Mouse (Mus musculus): ENCODE measurements at regions not wholly inside any gene's neighbourhood (a gene's known extent, or its start where the extent isn't known, plus 50 kb on each side); places are given as distances from the start of the nearest gene placed in this dataset.

GRCm38 (mm10) chr8:116384418-116385089 is 120.2 kb upstream of the Dynlrb2 start:
- no peaks in the 10 kb centered on the region for H3K27me3 ChIP-seq (replicated peaks; ENCODE audit: control insufficient read depth, insufficient read depth, low read length)
- H3K4me1 ChIP-seq (ENCODE audit: control insufficient read depth, insufficient read depth, low read length), result peaks cover 8% of the 10 kb centered on the region
- H3K9me3 ChIP-seq (ENCODE audit: control insufficient read depth, low read length), result 0 out of 2 replicates have a peak, but pooled peaks cover 4% of the 10 kb centered on the region
- H3K27ac ChIP-seq (replicated peaks; ENCODE audit: low read depth, low read length), result no peak overlapping the region
- ATAC-seq (ENCODE audit: low read depth) (no peak), DNase-seq (ENCODE audit: low spot score) (no peak)
- no peak overlapping the region for H3K4me2 ChIP-seq (ENCODE audit: low read depth, low read length)
- no peak overlapping the region for H3K4me3 ChIP-seq (ENCODE audit: low read depth, low read length)
- 74% methylated on average over 15 of the region's 15 CpGs for WGBS
- H3K36me3 ChIP-seq (ENCODE audit: control insufficient read depth, insufficient read depth, low read length), result no peaks in the 10 kb centered on the region
- no peak overlapping the region for H3K9ac ChIP-seq (ENCODE audit: low read depth, low read length)

GRCm38 (mm10) chr8:116383495-116384417 is 121.0 kb upstream of the Dynlrb2 start:
- 50% methylated on average over 13 of the region's 14 CpGs for WGBS
- H3K4me1 ChIP-seq (ENCODE audit: control insufficient read depth, insufficient read depth, low read length), result peaks cover 10% of the 10 kb centered on the region
- no peaks in the 10 kb centered on the region for H3K27me3 ChIP-seq (replicated peaks; ENCODE audit: control insufficient read depth, insufficient read depth, low read length)
- no peak overlapping the region for H3K27ac ChIP-seq (replicated peaks; ENCODE audit: low read depth, low read length)
- no peak overlapping the region for H3K4me3 ChIP-seq (ENCODE audit: low read depth, low read length)
- ATAC-seq (ENCODE audit: low read depth), result 0 out of 2 replicates have a peak, but pooled peaks have one; percentile 55
- H3K9me3 ChIP-seq (ENCODE audit: control insufficient read depth, low read length), result 0 out of 2 replicates have a peak, but pooled peaks cover 4% of the 10 kb centered on the region
- peak; percentile 50 for DNase-seq (ENCODE audit: low spot score)
- no peak overlapping the region for H3K9ac ChIP-seq (ENCODE audit: low read depth, low read length)
- H3K4me2 ChIP-seq (ENCODE audit: low read depth, low read length), result no peak overlapping the region
- H3K36me3 ChIP-seq (ENCODE audit: control insufficient read depth, insufficient read depth, low read length), result no peaks in the 10 kb centered on the region

DNA sequence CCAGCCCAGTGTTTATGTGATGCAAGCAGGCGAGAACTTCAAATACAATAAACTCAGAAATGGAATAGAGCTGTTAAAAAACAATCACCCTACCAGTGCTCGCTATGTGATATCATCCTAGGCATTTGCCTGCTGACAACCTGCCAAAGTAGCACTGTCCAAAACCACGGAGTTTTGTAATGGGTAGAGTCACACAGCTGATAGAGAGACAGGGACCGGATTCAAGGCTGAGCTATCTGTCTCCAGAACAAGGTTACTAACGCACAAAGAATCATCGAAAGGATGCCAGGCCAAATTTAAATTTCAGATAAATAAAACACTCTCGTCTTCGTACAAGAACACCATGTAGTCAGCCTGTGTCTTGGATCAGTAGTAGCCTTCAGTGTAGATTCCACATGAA is 121.7 kb upstream of the Dynlrb2 start:
- H3K9me3 ChIP-seq (ENCODE audit: control insufficient read depth, low read length), result 0 out of 2 replicates have a peak, but pooled peaks cover 4% of the 10 kb centered on the region
- H3K36me3 ChIP-seq (ENCODE audit: control insufficient read depth, insufficient read depth, low read length), result no peaks in the 10 kb centered on the region
- DNase-seq (ENCODE audit: low spot score) (no peak), ATAC-seq (ENCODE audit: low read depth) (no peak)
- no peak overlapping the region for H3K4me2 ChIP-seq (ENCODE audit: low read depth, low read length)
- H3K9ac ChIP-seq (ENCODE audit: low read depth, low read length), result no peak overlapping the region
- H3K27ac ChIP-seq (replicated peaks; ENCODE audit: low read depth, low read length), result no peak overlapping the region
- peaks cover 10% of the 10 kb centered on the region for H3K4me1 ChIP-seq (ENCODE audit: control insufficient read depth, insufficient read depth, low read length)
- no peak overlapping the region for H3K4me3 ChIP-seq (ENCODE audit: low read depth, low read length)
- WGBS, result 72% methylated on average over 8 of the region's 8 CpGs
- H3K27me3 ChIP-seq (replicated peaks; ENCODE audit: control insufficient read depth, insufficient read depth, low read length), result no peaks in the 10 kb centered on the region

DNA sequence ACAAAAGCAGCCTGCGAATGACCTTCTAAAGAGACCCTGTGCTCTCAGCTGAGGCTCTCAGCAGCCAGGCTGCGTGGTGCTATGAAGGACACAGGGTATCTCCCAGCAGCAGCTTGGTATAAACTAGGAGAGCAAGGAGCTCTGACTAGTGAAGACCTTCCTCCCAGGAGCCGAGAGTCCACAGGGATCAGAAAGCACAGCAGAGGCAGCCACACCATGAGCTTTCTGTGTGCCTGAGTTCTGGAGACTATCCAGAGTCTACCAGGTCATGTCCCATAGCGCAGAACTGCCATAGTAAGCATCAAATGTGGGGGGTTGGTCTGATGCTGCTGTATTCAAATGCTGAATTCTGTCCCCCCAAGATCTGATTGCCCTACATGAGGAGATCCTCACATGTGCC is 124.2 kb upstream of the Dynlrb2 start:
- DNase-seq (ENCODE audit: low spot score) (no peak), ATAC-seq (ENCODE audit: low read depth) (no peak)
- H3K4me2 ChIP-seq (ENCODE audit: low read depth, low read length), result no peak overlapping the region
- peaks cover 10% of the 10 kb centered on the region for H3K4me1 ChIP-seq (ENCODE audit: control insufficient read depth, insufficient read depth, low read length)
- H3K36me3 ChIP-seq (ENCODE audit: control insufficient read depth, insufficient read depth, low read length), result no peaks in the 10 kb centered on the region
- H3K27me3 ChIP-seq (replicated peaks; ENCODE audit: control insufficient read depth, insufficient read depth, low read length), result no peaks in the 10 kb centered on the region
- H3K27ac ChIP-seq (replicated peaks; ENCODE audit: low read depth, low read length), result no peak overlapping the region
- 88% methylated on average over 4 of the region's 4 CpGs for WGBS
- H3K9me3 ChIP-seq (ENCODE audit: control insufficient read depth, low read length), result 0 out of 2 replicates have a peak, but pooled peaks cover 4% of the 10 kb centered on the region
- no peak overlapping the region for H3K4me3 ChIP-seq (ENCODE audit: low read depth, low read length)
- H3K9ac ChIP-seq (ENCODE audit: low read depth, low read length), result no peak overlapping the region

- 40% methylated on average over 2 of the region's 3 CpGs for WGBS
- Histone ChIP-seq H3K27ac (replicated peaks; ENCODE audit: low read depth, low read length) (no peak overlapping the region), H3K36me3 (ENCODE audit: control insufficient read depth, insufficient read depth, low read length) (no peaks in the 10 kb centered on the region), H3K4me2 (ENCODE audit: low read depth, low read length) (no peak overlapping the region), H3K9ac (ENCODE audit: low read depth, low read length) (no peak overlapping the region), H3K4me3 (ENCODE audit: low read depth, low read length) (no peak overlapping the region), H3K9me3 (ENCODE audit: control insufficient read depth, low read length) (0 out of 2 replicates have a peak, but pooled peaks cover 4% of the 10 kb centered on the region), H3K4me1 (ENCODE audit: control insufficient read depth, insufficient read depth, low read length) (peaks cover 10% of the 10 kb centered on the region), H3K27me3 (replicated peaks; ENCODE audit: control insufficient read depth, insufficient read depth, low read length) (no peaks in the 10 kb centered on the region)
- DNase-seq (ENCODE audit: low spot score) (peak; percentile 65), ATAC-seq (ENCODE audit: low read depth) (no peak)
Measured at GRCm38 (mm10) chr8:116379851-116380250, 124.9 kb upstream of the Dynlrb2 start.

DNA sequence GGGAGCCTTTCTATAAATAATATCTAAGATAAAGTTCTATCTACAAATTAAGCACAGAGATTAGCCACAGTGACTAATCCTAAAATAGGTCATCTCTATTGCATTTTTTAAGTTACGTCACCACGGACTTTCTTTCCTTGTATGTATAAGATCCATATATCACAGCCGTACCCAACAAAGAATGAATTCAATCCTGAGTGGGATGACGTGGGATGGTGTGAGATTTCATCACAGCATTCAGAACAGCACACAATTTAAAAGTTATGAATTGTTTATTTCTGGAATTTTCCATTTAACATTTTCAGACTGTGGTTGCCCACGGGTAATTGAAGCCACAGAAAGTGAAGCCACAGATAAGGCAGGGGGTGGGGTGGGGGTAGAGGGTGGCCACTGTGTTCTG is 129.0 kb upstream of the Dynlrb2 start:
- no peak overlapping the region for H3K27ac ChIP-seq (replicated peaks; ENCODE audit: low read depth, low read length)
- WGBS, result 65% methylated on average over 5 of the region's 5 CpGs
- peaks cover 4% of the 10 kb centered on the region; the same call in 1 of the 2 replicates for H3K4me1 ChIP-seq (ENCODE audit: control insufficient read depth, insufficient read depth, low read length)
- no peak overlapping the region for H3K4me3 ChIP-seq (ENCODE audit: low read depth, low read length)
- H3K4me2 ChIP-seq (ENCODE audit: low read depth, low read length), result no peak overlapping the region
- DNase-seq (ENCODE audit: low spot score) (peak; percentile 32), ATAC-seq (ENCODE audit: low read depth) (no peak)
- H3K9ac ChIP-seq (ENCODE audit: low read depth, low read length), result no peak overlapping the region
- H3K36me3 ChIP-seq (ENCODE audit: control insufficient read depth, insufficient read depth, low read length), result no peaks in the 10 kb centered on the region
- H3K27me3 ChIP-seq (replicated peaks; ENCODE audit: control insufficient read depth, insufficient read depth, low read length), result no peaks in the 10 kb centered on the region
- no peaks in the 10 kb centered on the region for H3K9me3 ChIP-seq (ENCODE audit: control insufficient read depth, low read length)

DNA sequence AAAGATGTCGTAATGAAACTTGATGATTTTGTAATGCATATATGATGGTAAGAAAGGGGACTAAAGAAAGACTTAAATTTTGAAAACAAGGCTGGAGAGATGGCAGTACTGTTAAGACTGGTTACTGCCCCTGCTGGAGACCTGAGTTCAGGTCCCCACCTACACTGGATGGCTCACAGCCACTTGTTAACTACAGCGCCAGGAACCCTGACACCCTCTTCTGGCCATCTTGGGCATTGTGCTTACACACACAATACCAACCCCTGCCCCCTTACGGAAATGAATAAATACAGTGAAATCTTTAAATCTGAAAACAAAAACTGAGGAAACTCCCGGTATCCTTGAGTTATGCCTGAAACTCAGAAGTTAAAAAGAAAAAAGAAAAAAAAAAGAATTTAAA is 131.7 kb upstream of the Dynlrb2 start:
- Histone ChIP-seq H3K27ac (replicated peaks; ENCODE audit: low read depth, low read length) (no peak overlapping the region), H3K4me2 (ENCODE audit: low read depth, low read length) (no peak overlapping the region), H3K9me3 (ENCODE audit: control insufficient read depth, low read length) (no peaks in the 10 kb centered on the region), H3K4me3 (ENCODE audit: low read depth, low read length) (no peak overlapping the region), H3K36me3 (ENCODE audit: control insufficient read depth, insufficient read depth, low read length) (no peaks in the 10 kb centered on the region), H3K4me1 (ENCODE audit: control insufficient read depth, insufficient read depth, low read length) (no peaks in the 10 kb centered on the region), H3K9ac (ENCODE audit: low read depth, low read length) (no peak overlapping the region), H3K27me3 (replicated peaks; ENCODE audit: control insufficient read depth, insufficient read depth, low read length) (no peaks in the 10 kb centered on the region)
- 84% methylated on average over 4 of the region's 4 CpGs for WGBS
- ATAC-seq (ENCODE audit: low read depth), result no peak
- no peak for DNase-seq (ENCODE audit: low spot score)

- Histone ChIP-seq H3K4me3 (ENCODE audit: low read depth, low read length) (no peak overlapping the region), H3K9ac (ENCODE audit: low read depth, low read length) (no peak overlapping the region), H3K4me2 (ENCODE audit: low read depth, low read length) (no peak overlapping the region), H3K27ac (replicated peaks; ENCODE audit: low read depth, low read length) (no peak overlapping the region), H3K9me3 (ENCODE audit: control insufficient read depth, low read length) (no peaks in the 10 kb centered on the region), H3K4me1 (ENCODE audit: control insufficient read depth, insufficient read depth, low read length) (no peaks in the 10 kb centered on the region), H3K27me3 (replicated peaks; ENCODE audit: control insufficient read depth, insufficient read depth, low read length) (no peaks in the 10 kb centered on the region), H3K36me3 (ENCODE audit: control insufficient read depth, insufficient read depth, low read length) (no peaks in the 10 kb centered on the region)
- 33% methylated on average over 3 of the region's 3 CpGs for whole genome bisulfite sequencing
- peak; percentile 67 for DNase-seq (ENCODE audit: low spot score)
- no peak for ATAC-seq (ENCODE audit: low read depth)
Measured at GRCm38 (mm10) chr8:116372574-116372973, 132.2 kb upstream of the Dynlrb2 start.
